Mouse (Mus musculus): ENCODE results near the gene Ift43.
A peak's percentile ranks its signal among the peaks of the same experiment; 100 is the strongest.

Ift43 gene

DNA sequence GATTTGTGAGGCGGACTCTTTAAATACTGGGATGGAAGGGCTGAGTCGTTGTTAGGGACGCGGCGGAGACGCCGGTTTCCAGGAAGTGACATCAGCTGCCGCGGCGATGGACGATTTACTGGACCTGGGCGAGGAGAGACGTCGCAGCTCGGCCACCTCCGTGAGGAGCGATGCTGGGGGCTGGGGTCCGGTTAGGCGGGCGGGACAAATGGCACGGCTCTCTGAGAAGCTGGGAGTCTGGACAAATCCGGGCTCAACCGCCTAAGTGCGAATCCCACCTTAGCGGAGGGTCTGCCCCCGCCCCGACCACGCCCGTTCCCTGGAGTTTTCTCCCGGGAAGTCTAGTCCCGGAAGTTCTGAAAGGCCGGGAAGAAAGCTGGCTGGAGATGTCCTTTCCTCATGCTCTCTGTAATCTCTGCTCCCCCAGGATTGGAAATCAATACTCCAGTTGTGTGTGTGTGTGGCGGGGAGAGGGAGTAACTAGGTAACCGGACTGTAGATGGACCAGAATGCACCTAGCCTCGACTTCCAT is at the start of gene Ift43:
TSS of gene Ift43 (plus strand) at position 61 of the 532 bp plus-strand sequence.
- DNase-seq (ENCODE audit: low spot score in 2 of 2), result peak; percentile 55 to 75

DNA sequence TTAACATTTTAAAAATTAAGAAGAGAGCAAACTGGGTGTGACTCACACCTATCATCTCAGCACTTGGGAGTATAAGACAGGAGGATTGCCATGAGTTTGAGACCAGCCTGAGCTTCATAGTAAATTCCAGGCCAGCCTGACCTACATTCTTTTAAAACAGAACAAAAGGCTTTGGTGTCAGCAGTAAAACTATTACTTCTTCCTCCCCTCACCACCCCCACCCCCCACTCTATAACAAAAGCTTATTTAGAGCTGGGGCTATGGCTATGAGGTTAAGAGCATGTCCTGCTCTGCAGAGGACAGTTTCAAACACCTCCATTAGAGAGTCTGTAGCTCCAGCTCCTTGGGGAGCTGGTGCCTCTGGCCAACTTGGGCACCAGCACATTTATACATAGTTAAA is 46.8 kb upstream of the Ift43 start:
- DNase-seq (ENCODE audit: low spot score in 2 of 2), result no peak

DNA sequence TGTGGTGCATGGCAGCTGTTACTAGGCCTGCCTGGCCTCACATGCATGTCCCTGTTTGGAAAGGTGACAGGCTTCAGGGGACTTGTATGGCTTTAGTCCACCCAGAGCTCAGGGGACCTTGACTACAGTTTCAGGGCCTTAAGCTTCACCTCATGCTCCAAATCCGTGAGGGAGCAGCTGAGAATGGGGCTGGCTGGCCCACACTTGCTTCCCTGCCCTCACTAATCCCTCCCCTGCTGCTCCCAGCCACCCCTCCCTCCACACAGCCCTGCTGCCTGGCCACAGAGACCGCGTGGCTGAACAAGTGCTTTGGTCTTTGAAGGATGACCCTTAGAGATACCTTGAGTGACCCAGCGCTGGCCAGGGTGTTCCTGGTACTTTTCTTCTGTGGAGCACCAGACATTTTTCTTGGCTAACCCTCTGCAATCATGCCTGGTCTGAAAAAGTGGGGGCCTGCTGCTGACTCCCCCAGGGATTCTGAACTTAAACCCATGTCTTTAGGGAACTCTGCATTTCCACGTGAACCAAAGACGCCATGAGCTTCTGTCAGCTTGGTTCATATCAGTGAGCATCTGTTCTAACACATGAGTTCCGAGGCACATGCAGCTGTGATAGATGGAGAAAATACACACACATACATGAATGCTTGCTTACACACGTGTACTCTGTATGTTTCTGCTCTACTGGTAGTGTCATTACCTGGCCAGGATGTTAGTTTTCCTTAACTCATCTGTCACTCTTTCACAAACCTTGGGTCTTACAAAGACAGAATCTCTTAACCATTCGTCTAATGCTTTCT is 45.8 kb upstream of the Ift43 start:
- no peak for DNase-seq (ENCODE audit: low spot score in 2 of 2)

DNA sequence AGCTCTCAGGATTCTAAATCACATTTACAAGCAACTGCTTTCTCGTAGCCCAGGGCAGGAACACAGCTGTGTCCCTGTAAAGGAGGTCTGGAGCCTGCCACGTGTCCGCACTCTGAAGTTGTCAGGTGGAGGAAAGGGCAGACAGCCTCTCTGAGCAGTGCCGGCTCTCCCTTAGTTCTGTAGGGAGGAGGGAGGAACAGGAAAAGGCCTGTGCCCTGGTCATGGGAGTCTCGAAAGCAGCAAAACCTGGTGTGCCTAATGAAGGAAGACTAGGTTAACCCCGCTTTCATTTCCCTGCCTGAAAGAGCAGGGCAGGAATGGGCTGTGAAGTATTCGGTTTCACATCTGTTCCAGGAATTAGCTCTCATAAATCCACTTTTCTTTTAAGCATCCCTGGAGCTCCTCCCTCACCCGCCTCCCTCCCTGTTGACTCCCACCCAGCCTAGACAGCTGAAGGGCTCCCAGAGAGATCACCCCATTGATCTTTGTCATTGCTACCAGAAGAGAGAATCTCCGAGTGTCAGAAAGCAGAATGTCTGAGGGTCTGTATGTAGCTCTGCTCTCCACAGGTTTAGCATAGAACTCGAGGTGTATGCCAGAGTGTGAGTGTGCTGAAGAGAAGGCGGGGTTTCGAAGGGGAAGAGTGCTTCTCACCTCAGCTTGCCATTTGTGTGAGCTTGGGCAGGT is 45.0 kb upstream of the Ift43 start:
- DNase-seq (ENCODE audit: low spot score in 2 of 2), result no peak

DNA sequence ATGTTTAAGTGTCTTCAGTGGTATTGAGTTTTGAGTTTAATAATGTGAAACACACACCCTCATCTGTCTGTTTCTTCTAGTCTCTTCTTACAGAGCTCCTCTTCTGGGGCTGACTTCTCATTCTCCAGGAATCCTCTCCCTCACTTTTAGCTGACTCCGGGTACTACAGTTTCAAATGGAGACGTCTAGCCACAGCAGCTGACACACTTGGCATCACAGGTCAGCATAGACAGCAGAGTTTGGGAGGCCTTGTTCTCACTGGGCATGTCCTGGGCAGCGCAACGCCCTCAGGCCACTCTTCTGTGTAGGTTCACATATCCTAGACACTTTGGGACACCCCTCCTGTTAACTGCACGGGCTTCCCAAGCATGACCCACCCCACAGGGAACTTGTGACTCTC is 43.3 kb upstream of the Ift43 start:
- DNase-seq (ENCODE audit: low spot score in 2 of 2), result no peak

DNA sequence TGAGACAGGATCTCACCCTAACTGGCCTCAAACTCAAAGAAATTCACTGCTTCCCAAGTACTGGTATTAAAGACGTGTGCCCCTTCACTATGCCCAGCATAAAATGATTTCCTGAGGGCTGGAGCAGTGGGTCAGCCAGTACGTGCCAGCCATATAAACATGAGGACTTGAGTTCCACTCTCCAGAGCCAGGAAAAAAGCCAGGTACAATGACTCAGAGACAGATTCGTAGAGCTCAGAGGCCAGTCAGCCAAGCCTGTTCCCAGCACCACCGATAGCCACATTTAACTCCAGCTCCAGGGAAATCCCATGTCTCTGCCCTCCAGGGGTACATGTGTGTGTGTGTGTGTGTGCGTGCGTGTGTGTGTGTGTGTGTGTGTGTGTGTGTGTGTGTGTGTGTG is 42.6 kb upstream of the Ift43 start:
- DNase-seq (ENCODE audit: low spot score in 2 of 2), result no peak

DNA sequence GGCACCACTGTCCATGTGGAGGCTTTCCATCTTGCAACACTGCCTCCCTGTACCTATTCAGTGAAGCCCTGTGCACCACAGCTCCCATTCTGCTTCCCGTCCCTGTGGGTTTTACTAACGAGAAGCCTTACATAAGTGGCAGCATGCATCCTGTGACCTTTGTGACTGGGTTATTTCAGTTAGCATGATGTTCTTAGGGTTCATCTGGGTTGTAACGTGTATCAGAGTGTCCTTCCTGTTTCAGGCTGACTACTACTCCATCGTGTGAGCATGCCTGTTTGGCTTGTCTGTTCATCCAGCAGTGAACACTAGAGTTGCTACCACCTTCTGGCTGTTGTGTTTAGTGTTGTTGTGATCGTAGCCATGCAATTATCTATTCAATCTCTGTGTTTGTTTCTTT is 36.2 kb upstream of the Ift43 start:
- DNase-seq (ENCODE audit: low spot score in 2 of 2), result no peak

DNA sequence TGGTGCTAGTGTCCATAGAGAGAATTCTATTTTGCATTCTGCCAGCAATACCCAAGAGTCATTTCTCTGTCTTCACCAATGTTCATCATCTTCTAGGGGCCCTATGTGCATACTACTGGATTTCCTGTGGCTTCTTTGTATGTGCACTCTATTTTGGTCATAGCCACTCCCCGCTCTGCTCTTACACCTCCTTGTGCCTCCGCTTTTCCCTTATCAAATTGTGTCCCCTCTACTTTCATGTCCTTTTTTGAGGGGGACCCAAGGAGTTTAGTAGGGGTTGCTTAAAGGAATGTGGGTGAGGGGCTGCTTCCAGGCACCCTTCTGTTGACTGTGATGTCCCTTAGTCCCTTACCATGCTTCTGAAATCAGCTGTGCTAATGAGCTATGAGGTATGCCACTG is 35.6 kb upstream of the Ift43 start:
- no peak for DNase-seq (ENCODE audit: low spot score in 2 of 2)

DNA sequence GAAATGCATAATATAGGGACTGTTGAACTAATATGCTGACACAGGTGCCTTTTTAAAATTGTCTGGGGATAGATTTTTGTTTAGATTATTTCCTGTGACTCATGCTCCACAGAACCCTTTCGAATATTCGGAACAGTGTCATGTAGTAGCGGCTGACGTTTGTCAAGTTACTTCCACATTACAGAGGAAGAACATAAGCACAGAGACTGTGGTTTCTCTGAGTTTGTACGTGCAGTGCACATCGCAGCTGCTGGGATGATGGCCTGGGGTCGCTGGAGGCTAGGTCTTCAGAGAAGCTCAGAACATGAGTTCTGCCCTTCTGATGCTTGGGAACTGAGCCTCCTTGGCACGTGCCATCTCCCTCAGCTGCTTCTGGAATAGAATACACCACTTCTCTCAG is 35.0 kb upstream of the Ift43 start:
- no peak for DNase-seq (ENCODE audit: low spot score in 2 of 2)

DNA sequence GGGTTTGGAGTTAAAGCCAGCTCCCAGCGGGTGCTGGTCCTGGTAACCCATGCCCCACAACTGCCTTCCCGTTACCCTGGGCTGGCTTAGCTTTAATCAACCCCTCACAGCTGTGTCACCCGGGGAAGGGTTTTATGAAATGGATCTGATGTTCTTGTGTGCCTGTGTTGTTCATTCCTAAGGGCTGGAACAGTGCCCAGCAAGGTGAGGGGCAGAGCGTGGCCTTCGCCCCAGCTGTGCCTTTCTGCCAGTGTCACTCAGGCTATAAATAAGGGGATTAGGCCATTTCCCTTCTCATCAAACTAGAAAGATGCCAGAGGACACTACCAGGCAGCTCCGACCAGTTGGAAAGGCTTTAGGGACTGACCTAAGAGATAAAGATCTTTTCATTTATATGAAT is 32.5 kb upstream of the Ift43 start:
- DNase-seq (ENCODE audit: low spot score in 2 of 2), result no peak

DNA sequence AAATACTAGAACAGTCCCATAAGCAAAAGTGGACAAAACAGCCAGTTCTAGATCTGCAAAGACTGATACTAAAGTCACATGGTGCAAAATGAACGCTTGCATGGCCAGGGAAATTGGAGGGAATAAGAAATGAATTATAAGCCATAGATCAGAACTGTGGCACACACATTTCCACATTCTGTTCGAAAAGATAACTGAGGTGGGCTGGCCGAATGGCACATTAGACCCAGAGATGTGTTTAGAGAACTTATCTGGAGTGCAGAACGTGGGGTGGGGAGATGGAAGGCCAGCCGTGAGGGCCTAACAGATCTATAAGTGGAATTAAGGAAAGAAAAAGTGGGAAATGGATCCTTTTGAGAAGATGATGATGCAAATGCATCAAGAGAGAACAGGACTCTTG is 30.9 kb upstream of the Ift43 start:
- no peak for DNase-seq (ENCODE audit: low spot score in 2 of 2)

DNA sequence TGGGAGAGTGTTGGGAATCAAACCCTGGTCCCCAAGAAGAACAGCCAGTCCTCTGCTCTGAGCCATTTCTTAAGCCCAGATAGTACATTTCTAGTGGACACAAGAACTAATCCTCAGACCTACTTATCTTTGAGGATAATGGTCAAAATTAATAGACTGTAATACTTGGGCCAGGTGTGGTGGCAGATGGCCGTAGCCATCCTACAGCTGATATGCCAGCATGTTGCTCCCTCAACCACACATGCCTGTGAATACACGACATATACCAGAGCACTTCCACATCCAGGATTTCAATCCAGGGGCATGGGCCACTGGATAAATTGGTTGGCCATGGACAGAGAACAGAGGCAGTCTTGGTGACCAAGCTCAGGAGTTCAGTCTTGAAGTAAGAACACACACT is 27.0 kb upstream of the Ift43 start:
- no peak for DNase-seq (ENCODE audit: low spot score in 2 of 2)

DNA sequence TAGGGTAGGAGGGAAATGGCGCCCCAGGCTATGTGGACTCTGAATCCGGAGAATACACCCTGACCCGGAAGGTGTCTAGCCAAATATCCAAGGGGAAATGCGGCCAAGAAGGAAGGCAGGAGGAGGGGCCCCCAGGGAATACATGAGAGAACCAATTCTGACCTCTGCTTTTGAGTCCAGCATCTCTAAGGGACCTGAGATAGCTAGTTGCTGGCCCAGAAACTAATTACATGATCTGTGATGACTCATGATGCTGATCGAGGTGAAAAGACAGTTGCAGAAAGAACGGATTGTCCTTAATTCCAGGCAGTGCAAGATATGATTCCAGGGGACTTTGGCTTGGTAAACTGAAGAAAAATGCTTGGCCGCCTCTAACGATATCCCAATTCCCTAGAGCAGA is 25.4 kb upstream of the Ift43 start:
- DNase-seq (ENCODE audit: low spot score in 2 of 2), result no peak

DNA sequence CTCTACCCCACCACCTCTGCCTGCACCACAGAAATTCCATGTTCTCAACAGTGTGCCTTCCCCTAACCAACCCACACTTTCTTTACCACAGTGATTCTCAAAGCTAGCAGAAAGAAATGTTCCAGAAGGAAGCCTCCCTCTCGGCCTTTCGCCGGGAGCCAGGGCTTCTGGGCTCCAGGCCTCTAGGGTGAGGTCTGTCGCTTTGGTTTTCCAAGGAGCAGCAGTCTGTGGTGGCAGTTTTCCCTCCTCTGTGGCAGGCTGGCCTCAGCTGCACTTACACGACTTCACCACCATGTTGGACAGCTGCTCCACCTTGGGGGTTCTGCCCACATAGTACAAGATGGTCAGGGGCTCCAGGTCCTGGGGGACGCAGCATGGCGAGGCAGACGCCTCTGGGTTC is 24.8 kb upstream of the Ift43 start:
- DNase-seq (ENCODE audit: low spot score in 2 of 2), result peak in 1 of 2 experiments; percentile 18

DNA sequence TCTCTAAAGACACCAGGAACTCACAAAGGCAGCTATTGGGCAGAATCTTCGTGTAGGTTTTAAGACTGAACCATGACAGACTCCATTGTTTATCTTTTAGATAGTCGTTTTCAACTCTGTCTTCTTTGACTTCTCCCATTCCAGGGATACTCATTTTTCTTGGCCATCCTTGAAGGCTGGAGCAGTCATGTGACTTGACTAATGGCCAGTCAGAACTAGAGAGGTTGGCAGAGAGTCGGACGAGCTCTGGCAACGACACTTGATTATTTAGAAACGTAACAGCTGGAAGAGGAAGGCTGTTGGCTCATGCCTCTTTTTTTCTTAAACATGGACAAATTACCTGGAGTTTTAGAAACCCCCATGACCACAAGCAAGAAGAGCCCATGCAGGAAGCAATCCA is 23.0 kb upstream of the Ift43 start:
- no peak for DNase-seq (ENCODE audit: low spot score in 2 of 2)

DNA sequence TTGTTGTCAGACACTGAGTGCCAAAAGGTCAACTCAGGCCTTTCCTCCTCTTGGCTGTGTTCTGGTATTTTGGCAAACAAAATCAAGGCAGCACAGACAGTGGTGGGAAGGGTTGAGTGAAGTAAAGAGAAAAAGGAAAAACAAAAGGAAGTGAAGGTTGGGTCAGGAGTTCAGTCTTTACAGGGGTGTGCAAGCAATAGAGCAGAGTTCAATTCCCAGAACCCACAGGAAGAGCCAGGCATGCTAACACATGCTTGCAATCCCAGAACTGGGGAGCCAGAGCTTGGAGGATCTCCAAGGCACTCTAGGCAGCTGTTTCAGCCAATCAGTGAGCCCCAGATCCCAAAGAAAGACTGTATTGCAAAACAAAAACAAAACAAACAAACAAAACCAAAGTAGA is 17.5 kb upstream of the Ift43 start:
- DNase-seq (ENCODE audit: low spot score in 2 of 2), result no peak

DNA sequence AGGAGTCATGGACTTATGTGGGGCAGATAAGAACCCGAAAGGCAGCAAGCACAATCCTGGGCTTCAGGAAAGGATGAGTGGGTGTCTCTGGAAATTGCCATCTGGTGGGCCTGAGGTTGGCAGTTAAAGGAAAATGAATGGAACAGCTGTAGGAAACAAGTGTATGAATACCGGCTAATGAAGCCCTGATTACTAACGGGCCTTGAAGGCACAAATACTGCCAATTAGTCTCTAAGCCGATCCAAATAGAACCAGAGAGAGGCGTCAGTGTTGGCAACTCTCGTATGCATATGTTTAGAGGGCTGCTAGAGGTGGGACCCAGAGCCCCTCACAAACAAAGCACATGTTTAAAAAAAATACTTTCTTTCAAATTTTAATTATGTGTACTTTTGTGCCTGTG is 10.9 kb upstream of the Ift43 start:
- no peak for DNase-seq (ENCODE audit: low spot score in 2 of 2)

DNA sequence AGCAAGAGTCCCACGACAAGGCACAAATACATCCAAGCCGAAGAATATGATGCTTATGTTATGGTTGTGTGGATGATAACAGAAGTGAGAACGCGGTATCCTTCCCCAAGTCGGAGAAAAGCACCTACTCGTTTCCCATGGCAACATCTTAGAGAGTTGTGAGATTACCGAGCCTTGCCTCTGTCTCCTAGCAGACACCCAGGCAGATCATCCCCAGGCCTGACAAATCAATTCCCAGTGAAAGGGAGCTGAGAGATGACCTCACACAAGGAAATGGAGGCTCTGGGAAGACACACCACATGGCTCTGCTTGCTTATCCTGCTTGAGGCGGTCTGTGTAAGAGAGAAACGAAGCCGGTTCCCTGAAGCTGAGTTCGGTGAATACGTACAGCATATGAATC is 7.7 kb upstream of the Ift43 start:
- no peak for DNase-seq (ENCODE audit: low spot score in 2 of 2)

DNA sequence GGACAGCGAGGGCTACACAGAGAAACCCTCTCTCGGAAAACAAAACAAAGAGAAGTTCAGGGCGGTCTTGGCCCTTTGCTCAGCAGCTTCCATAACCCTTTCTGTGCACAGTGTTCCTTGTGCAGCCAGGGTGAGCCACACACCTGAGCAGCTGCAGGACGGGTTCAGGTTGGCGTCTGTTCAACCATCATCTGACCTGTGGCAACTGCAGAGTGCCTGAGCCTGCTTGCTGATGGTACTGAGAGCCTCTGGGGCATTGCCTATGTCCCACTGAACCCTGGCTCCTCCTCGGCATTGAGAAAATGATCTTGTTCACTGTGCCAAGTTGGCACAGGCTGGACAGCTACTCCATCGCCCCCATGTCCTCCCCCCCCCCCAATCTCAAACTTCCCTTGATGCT is 7.0 kb upstream of the Ift43 start:
- DNase-seq (ENCODE audit: low spot score in 2 of 2), result no peak

DNA sequence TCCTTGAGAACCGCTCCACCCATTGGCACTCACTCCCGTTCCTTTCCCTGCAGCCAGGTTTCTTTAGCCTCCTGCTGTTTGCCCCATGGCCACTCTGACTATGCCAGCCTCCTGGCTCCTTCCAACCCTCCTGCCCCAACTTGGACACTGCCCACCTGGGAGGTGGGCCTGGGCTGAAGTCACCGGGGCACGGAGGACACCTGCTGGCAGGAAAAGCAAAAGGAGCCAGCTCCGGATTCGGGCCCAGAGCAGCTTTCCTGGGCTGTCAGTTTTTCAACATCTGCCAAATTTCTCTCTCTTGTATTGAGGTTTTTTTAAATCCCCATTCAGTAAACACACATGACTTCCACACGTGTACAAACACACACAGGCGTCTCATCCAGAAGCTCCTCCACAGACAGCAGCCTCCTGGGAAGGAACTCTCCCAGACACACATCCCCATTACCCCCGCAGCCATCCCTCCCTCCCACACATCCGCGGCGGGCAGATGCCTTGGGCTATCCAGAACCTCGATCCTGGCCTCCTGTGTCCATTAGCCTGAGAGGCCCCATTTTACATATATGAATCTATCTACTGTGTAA is 5.9 kb upstream of the Ift43 start:
- DNase-seq (ENCODE audit: low spot score in 2 of 2), result peak in 1 of 2 experiments; percentile 32

DNA sequence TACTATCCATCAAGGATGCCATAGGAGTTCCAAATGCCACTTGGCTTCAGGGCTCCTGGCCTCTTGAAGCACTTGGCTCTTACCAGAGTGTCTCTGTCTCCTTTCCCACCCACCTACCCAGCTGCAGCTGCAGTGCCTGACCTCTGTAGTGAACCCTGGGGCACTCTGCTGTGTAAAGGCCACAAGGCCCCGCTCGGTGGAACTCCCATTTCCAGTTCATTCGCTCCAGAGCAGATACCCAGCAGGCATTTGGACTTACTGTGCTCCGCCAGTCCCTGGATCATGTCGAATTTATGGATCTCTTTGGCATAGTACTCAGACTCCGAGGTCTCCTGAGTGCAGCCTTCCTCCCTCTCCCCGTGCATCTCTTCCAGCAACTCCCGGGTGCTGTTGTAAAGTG is 5.0 kb upstream of the Ift43 start:
- DNase-seq (ENCODE audit: low spot score in 2 of 2), result no peak

DNA sequence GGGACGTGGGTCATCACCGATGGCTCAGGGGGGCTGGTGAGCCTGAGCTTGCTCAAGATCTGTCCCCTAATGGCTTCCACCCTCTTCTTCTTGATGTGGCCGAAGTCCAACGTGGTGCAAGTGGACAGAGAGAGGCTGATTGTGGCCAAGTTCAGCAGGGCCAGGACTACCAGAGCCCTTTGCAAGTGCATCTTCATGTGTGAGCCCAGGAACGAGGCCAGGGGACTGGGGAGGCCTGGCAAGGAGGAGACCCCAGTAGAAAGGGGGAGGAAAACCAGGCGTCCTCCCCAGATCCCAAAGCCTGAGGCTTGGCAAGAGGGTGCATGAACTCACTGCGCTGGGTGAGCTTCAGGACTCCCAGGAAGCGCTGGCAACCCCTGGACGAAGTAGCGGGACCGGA is 4.6 kb upstream of the Ift43 start:
- peak in 1 of 2 experiments; percentile 19 for DNase-seq (ENCODE audit: low spot score in 2 of 2)

DNA sequence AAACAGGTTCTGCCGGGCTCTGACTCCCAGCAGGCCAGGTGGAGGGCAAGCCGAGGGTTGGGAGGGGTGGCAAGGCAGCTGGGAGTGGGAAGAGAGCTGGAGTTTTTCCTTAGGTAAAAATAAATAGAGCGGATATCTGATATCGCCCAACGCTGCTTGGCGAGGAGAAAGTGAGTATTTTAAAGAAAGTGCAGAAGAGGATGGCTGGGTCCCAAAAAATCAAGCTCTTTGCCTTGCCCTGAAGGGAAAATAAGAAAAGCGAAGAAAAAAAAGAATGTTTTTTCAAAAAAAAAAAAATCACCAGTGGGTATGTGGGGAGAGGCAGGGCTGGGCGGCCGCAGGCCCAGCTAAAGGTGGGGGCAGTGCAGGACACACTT is 4.2 kb upstream of the Ift43 start:
- no peak for DNase-seq (ENCODE audit: low spot score in 2 of 2)

Data from cerebellum, postnatal 4 days (tissue).